Mouse (Mus musculus): ENCODE data around the gene Nes.

The Nes gene

DNA sequence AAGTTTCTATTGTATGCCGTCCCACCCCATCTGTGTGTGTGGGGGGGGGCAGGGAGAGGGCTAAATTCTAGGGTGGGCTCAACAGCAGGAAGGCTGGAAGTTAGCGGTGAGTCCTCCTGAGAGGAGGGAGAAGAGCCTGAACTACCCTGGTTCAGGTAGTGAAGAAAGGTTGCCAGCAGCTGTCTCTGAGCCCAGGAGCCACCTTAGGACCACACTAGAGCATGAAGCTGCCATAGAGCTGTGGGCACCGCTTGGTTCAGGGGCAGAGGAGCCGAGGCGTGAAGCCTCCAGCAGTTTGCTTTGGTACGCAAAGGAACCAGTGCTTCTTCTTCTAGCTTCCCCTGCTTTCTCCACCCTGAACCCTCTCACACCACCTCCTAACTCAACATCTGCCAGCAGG is 12.7 kb downstream of the Nes start:
- no peak for DNase-seq

DNA sequence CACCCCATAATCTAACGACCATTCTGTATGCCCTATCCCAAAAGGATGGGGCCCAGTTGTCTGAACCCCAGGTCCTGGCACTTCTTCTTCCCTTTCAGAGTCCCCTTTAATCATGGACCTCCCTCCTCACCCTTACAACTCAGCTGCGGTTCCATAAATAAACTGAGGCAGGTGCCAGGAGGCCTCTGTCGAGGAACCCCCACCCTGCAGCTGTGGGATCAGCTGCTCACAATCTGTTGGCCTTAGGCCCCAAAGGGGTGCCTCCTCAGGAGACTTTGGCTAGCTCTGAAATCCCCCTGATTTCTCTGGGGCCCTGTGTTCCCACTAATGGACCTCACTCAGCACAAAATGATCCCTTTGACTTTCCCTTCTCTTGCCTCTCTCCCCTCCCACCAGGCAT is 13.2 kb downstream of the Nes start:
- no peak for DNase-seq

DNA sequence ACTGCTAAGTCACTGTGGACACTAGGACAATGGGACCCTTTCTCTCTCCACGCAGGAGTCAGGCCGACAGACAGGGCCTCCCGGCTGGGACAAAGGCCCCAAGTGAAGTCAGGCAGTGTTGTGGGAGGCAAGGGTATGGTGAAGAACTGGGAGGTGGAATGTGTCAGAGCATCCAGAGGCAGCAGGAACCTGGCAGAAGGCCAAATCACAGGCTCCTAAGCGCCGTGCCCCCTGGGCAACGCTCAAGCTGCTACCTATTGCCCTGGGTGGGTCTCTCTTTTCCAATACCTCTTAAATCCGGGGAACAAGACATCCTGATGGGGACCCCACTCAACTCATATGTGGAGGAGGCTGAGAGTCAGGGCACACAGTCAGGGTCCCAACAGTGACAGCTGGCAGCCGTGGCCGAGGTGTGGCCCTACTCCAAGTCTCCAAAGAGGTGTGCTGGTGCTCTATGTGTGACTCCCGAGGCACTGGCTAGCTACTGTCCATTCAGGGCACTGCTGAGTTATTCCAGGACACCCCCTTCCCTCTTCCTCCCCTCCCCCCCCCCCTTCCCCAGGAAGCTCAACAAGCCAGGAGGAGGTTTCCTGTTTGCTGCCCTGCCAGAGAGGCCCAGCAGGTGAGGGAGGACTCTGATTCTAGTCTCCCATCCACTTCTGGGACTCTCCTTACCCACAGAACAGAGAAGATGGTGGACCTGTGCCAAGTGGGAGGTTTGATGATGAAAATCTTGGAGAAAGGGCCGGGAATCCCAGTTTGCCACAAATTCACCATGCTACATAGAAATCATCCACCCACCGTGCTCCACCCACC is 14.8 kb downstream of the Nes start:
- DNase-seq: peak; percentile 70

DNA sequence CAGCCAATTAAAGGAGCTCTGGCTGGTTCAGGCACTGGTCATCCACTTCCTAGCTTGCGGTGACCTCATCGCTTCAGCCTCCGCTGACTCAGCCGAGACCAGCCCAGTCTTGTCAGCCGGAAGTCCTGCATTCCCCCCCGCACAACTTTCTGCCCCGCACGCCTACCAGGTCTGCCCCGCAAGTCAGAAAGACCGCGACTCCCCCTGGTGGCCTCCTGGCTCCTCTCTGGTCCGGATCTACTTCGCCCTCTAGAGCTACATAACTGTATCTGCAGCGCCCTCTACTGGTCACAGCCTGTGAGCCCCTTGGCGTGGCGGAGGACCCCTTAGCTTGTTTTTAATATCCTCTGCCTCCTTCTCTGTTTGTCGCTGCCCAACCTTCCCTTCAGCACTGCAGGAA is 16.0 kb downstream of the Nes start:
- DNase-seq: peak; percentile 99

DNA sequence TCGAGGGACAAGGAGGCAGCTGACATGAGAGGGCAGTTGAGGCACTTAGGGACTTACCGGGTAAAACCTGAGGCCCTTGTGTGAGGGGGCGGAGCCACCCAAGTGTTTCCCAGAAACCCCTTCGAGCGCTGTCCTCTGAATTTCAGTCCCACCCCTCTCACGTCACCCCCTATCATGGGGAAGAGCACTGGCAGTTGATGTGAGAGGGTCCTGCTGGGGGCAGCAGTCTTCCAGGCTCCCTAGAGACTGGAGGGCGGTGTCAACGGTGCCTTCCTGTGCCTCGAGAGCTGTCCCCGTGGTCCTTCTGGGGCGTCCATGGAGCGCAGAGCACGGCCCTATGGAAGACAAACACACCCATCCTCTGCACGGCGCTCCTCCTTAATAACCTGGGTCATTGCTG is 16.8 kb downstream of the Nes start:
- peak; percentile 57 for DNase-seq

DNA sequence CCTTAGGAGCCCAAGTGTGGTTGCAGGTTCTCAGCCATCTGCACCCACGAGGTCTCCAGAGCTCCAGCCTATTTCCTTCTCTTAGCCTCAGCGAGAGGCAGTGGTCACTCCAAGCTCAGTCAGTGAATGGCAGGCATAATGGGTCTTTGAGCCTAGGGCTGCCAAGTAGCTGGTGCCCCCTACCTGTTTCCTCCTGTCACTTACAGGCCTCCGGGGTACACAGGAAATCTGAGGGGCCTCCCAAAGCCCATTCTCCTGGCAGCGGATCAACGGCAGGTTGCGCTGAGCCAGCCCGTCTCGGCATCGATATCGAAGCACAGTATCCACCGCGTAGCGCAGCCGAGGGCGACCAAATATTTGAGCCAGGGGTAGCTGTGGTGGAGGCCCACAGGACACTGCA is 17.2 kb downstream of the Nes start:
- no peak for DNase-seq

DNA sequence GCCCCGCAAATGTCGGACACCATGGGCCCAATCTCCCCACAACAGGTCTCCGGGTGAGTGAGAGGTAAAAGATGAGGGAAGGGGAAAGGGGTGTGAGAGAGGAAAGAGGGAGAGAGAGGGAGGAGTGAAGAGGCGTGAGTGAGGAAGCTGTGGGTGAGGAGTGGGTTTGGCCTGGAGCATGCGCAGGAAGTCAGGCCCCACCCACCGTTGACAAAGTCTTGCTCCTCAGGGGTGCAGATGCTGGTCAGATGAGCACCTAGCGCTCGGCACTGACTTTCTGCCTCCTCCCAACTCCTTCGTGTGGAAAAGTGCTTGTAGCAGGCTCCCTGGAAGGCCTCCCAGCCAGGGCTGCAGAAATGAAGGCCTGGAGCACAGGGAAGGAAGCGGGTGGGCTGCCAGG is 19.1 kb downstream of the Nes start:
- DNase-seq: no peak

DNA sequence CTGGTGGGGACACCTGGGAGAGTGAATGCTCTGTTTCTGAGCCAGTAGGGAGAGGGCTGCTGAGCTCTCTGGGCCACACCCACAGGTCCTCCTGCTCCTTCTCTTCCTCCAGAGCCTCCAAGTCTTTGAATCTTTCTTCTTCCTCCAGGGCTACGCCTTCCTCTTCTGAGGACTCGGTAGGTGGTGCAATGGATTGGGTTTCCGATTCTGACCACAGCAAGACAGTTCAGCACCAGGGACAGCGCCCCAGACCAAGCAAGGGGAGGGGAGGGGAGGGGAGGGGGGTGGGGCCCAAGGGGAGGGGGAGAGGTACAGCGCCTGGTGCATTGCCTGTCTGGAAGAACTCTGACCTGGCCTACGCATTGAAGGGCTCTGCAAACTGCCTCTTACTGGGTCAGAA is 22.6 kb downstream of the Nes start:
- DNase-seq: peak; percentile 83

DNA sequence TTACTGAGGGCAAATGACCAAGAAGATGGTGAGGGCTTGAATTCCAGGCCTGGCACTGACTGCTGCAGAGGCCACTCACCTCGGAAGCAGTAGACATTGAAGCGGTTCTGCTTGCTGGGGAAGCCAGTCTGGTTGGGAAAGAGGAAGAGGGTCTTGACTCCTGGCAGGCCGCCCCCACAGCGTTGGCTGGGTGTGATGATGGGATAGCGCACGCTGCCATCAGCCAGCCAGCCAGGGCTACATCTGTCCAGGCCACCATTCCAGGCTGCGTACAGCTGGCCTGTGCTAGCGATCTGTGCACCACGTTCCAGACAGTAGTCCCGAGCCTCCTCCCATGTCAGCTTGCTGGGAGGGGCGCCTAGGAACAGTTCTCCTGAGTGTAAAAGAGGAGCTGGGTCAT is 24.5 kb downstream of the Nes start:
- no peak for DNase-seq

DNA sequence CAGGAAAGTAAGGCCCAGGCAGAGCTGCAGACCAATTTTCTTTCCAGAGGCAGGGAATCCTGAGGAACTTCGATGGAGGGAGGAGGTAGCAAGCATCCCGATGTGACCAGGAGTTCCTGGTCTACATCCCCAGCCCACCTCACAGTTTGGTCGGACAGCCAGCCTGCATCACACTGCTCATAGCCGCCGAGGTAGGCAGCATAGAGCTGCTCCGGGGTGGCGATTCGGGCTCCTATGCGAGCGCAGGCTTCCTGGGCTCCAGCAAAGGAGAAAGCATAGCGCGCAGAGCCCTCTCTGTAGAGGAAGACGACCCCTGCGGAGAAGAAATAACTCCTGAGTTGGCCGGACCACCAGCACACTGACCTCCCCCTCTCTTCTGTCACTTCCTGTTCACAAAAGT is 25.5 kb downstream of the Nes start:
- no peak for DNase-seq

DNA sequence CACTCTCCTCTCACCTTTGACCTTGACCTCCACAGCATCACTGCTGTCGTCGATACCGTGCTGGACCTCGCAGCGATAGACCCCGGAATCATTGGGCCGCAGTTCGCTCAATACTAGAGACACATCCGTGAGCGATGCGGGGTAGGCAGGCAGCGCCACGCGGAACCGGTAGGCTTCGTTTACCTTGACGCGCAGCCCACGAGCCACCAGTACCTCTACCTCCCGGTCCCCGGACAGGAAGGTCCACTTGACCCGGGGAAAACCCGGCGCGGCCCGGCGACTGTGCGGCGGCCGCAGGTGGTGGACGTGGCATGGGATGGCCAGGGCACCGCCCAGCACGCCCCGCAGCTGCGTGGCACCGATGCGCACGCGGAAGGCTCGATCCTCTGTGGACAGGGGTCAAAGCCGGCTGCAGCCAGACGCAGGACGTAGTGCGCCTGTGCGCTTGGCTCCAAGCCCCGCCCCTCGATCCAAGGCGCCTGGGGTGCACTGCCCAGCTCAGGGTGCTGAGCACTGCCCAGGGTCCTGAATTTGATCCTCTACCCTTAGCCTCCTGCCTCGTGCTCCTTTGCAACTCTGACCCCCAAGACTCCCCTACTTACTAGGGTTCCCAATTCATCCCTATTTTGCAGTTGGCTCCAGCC is 26.2 kb downstream of the Nes start:
- peak; percentile 67 for DNase-seq

DNA sequence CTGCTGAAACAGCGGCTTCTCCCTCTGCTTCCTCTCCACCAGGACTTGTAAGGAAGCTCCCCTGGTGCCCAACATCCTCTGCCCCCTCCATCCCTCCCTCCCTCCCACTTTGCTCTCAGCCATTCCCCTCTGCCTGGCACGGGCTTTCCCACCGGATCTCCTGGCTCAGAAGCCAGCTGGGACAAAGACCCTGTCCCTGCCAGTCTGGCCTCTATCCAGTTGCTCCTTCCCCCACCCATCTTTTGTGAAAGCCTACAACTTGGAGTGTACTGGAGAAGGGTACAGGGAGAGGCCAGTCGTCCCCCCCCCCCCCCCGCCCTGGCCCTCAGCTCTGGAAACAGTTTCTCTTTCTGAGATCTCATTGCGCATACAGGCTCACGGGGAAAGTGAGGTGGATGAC is 27.9 kb downstream of the Nes start:
- DNase-seq: no peak

DNA sequence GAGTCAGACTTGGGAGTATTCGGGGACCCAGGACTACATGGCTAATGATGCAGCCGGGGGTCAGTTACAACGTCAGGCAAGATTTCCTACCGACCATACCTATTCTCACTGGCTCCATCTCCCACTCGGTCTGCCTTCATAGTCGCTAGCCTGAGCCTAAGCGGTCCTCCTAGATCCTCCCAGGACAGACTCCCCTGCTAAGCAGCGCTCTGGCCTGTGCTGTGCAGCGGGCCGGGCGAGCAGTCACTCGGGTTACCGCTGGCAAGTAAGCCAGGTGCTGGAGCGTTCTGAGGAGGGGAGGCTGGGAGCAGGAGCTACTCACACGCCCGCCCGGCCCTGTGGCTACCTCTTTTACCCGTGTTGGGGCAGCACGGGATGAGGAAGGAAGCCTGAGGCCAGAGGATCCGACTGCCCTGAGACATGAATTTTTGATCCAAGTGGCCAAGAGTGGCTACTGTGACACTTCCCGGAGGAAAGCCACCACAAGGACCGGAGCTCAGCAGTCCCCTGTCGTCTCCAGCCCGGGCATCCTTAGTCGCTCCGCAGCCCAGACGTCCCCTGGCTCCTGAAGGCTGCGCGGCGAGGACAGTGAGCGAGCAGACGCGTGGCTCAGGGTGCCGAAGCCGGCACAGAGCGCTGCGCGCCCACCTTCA is 28.5 kb downstream of the Nes start:
- no peak for DNase-seq

DNA sequence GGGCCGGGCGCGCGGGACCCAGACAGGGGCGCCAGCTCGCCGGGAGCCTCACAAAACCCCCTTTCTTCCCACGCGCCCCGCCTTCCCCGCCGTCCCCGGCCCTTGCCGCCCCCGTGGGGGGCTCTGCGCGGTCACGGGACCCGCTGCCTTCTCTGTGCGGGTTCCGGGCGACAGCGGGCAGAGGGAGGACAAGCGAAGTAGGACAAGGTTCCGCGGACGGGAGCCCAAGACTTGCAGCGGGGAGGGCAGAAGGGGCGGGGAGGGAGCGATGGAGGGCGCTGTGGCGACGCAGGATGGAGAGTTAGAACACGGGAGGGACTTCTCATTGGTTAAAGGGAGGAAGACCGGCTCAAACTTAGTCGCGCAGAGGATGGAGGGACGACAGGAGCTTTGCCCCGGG is 29.3 kb downstream of the Nes start, which contains the start of gene Bcan:
TSS of gene Bcan (minus strand) at position 50 of the 400 bp plus-strand sequence.
- DNase-seq: no peak

DNA sequence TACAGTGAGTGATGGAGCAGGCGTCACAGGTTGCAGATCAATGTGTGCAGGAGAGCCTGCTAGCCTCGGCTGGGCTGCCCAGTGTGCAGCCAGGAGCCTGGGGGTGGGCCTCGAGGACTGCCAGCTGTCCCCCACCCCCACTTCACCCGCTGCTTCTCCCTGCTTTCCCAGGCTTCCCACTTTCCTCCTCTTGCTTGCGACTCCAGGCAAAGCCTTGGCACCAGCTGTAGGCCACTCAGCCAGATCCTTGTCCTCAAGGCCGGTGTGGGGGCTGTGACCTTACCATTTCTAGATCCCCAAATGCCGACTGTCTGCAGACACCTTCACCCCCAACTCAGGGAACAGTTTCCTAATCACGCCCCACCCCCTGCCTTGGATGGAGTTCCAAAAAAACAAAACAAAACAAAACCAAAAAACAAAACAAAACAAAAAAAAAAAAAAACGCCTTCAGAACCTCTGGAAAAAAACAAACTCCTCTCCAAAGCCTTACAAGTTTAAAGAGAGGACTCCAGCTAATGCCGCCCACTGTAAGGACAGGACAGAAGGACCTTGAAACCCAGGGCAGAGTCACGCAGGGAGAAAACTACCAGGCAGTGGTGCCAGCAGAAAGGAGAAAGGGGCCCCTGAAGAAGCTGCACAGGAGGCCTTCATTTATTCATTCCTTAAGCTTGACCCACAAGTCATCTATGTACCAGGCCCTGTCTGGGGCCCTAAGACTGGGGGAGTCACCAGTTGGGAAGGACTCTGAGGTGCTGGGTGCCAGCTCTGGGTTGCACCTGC is 30.1 kb downstream of the Nes start:
- DNase-seq: no peak

DNA sequence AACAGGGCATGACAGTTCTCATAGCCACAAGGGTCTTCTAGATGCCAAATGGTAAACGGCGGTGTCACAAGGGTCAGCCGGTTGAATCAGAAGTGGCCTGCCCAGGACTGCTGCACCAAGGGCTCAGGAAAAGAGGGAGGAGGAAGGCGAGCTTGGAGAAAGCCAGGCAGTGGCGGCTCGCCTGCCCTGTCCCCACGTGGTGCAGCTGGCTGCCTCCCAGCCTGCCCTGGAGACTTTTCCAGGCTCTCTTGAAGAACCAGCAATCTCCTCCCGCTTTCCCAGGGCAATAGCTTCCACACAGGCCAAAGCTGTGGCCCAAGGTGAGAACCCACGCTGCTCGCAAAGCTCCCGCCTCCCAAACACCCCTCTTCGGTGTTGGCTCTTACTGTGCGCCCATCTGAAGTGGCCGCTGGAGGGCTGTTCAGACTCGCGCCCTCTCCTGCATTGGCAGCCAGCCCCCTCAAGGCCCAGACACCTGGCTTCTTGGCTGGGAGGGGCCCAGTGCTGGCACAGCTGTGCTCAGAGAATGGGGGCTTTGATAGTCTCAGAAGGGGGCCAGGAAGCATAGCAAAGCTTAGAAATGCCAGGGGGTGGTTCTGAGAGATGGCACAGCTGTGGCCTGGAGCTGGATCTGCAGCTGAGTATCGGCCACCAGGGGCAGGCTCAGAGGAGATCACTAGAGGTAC is 31.6 kb downstream of the Nes start:
- DNase-seq: no peak

DNA sequence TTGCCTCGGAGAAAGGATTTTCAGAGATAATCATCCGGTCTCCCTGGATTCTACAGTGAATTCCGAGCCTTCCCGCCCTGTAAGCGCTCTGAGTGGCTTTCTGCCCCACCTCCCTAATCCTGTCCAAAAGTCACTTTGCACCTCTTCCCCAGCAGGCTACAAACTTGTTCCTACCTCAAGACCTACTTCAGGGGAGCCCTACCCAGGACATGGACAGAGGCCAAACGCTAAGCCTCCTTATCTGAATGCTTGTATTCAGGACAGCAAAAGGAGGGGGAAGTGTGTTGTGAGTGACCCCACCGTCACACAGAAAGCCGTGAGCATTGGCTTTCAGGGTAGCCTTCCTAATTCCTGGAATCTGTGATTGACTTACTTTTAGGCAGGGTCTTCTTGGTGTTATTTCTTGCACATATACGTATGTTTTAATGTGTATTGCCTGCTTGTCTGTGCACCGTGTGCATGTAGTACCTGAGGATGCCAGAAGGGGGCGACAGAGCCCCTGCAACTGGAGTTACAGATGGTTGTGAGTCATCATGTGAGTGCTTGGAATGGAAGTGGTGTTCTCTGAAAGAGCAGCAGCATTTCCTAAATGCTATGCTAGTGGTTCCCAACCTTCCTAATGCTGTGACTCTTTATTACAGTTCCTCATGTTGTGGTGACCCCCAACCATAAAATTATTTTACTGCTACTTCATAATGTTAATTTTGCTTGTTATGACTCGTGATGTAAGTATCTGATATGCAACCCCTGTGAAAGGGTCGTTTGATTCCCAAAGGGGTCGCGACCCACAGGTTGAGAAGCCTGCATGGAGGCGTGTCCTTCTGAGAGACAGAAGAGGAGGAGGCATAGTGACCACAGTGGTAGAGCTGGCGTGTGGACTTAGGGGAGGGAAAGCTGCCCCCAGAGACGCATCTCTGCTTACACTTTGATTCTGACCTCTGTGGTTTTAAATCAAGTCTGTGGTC is 35.2 kb downstream of the Nes start:
- no peak for DNase-seq

DNA sequence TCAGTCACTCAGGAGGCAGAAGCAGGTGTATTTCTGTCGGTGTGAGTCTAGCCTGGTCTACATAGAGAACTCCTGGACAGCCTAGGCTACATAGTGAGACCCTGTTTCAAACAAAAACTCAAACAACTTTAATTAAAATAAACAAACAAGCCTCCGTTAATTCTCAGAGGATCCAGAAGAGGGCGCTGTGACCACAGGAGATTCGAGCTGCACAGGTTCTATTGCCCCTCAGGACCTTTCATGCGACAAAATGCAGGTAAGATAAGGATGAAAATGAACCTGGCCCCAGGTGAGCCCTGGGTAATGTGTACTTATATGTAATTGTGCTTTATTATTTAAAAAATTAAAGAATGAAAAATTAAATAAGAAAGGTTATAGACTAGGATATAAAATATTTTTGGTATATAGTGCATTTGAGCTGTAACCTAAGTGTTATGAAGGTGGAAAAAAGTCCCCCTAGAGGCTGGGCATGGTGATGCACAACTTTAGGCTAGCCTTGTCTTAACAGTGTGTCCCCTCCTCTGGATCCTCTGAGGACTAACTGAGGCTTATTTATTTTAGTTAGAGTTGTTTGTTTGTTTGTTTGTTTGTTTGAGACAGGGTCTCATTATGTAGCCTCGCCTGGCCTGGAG is 39.9 kb downstream of the Nes start:
- DNase-seq: peak; percentile 47

DNA sequence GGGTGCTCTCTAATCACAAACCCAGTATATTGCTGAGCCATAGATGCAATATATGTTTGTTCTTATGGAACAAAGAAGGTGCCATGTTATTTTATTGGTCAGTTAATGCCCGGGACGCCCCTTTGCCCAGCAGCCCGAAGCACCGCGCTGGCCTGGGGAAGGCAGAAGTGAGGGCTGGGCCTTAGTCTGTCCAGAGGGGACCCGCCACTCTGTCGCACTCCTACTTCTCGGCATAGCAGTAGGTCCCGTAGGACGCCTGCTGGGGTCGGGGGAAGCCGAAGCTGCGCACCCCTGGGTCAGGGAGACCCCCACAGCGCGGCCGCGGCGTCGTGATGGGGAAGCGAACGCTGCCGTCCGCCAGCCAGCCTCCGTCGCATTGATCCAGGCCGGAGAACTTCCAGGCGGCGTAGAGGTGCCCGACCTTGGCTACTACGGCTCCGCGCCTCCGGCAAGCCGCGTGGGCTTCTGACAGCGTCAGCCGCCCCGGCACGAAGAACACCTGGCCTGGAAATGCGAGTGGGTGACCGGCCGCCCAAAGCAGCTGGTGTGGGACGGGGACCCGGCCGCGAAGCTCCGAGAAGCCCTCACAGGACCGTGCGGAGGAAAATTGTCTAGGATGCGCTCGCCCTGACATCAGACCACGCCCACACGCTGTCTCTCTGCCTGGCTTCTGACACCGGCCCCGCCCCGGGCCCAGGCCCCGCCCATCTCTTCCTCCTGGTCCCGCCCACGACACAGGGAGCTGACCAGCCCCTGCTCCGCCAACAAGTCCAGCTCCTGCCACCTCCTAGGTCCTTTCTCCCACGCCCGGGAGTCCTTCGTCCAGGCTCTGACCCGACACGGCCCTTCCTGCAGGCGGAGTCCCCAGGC is 51.7 kb downstream of the Nes start:
- peak; percentile 96 for DNase-seq
